Mouse (Mus musculus): ENCODE results near the gene Immp2l.
"Not testable (repeated sequence)": the region's sequence is repeated elsewhere in the genome, so short reads cannot be mapped to it uniquely, and the experiment has no call there.

Immp2l gene

GRCm38 (mm10) chr12:41726720-41727119, 702.8 kb downstream of the Immp2l start:
- no peak for DNase-seq

GRCm38 (mm10) chr12:41727221-41727620, 703.3 kb downstream of the Immp2l start:
- DNase-seq, result no peak

GRCm38 (mm10) chr12:41727764-41728338, 704.0 kb downstream of the Immp2l start:
- no peak for DNase-seq

GRCm38 (mm10) chr12:41728467-41728866, 704.6 kb downstream of the Immp2l start:
- no peak for DNase-seq

- DNase-seq, result no peak
These were observed 705.9 kb downstream of the Immp2l start for GRCm38 (mm10) chr12:41729780-41730179.

- no peak for DNase-seq
These were observed 709.3 kb downstream of the Immp2l start for GRCm38 (mm10) chr12:41733168-41733567.

DNA sequence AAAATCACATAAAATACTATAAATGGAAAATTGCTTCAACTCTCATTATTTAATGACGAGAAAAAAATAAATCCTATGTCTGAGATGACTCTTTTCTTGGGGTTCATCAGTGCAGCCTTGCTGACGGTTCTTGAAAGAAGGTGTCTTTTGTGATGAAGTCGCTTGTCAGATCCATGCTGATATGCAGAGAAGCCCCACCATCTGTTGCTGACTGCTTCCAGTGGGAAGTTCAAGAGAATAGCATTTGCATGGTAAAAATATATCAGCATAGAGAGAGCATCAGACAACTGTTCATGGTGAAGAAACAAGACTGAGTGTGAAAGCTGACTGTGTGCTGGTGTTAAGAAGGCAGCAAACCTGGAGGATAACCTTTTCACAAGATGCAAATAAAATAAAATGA, 719.0 kb downstream of the Immp2l start:
- no peak for DNase-seq

DNA sequence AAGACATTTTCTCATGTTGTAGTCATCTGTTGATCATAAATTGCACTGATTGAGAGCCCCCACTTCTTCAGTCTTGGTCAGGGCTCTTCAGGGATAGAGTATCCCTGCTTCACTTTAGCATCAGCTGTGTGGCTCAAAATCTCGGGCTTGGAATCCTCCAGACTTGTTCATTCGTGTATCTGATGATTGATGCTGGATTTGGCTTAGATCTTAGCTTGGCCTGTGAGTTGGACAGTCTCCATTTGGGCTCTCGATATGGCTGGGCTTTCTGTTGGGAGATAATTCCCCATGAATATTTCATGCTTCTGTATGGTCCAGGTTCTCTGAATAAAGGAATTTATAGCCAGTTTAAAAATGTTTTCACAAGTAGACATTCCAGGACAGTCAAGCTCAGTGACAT, 739.5 kb downstream of the Immp2l start:
- no peak for DNase-seq

- DNase-seq, result no peak
These were observed 750.1 kb downstream of the Immp2l start for GRCm38 (mm10) chr12:41773961-41774360.

DNA sequence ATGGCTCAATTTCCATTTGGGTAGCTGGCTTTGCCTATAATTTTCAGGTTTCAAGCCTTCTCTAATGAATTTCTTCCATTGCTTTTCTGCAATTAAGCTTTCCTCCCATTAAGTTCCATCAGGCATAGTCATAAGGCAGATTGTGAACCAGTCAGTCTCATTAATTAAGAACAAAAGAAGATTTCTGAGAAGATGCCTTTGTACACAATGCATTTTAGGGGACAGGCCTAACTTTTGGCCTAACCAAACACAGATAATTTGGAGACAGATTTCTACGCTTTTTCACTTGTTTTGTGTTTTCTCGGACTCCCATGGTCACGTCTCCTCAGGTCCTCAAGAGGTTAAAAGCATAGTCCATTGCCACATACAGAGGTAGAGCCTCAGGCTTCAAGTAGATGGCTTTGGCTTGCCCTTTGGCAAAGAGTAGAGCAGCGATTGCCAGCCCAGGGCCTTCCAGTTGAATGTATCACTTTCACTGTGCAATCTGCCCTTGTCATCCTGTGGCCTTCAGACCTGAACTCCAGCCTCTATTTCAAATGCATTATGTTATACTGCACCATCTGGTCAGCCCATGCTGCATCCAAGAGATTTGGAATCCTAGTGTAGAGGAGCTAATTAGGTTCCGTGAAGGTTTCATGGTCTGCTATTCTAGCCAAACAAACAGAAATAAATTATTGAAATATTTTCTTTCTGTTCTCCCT, 750.9 kb downstream of the Immp2l start:
- DNase-seq, result no peak

- not testable (repeated sequence) for DNase-seq
These were observed 753.9 kb downstream of the Immp2l start for GRCm38 (mm10) chr12:41777762-41778161.

DNA sequence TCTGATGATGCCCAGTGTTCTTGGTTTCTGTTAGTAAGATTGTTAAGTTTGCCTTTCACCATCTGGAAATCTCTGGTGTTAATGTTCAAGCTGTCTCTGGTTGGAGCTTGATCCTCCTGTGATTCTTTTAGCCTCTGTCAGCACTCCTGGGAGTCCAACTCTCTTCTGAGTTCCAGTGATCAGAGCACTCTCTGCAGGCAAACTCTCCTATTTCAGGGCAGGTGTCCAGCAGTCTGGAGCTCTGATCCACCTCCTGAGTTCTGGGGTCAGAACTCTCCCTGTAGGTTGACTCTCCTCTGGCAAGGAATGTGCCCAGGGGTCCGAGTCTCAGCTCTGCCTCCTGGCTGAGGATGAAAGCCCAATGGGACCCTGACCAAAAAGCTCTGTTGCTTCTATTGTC, 769.8 kb downstream of the Immp2l start:
- DNase-seq, result not testable (repeated sequence)

- DNase-seq, result no peak
These were observed 805.6 kb downstream of the Immp2l start for GRCm38 (mm10) chr12:41829517-41829916.

DNA sequence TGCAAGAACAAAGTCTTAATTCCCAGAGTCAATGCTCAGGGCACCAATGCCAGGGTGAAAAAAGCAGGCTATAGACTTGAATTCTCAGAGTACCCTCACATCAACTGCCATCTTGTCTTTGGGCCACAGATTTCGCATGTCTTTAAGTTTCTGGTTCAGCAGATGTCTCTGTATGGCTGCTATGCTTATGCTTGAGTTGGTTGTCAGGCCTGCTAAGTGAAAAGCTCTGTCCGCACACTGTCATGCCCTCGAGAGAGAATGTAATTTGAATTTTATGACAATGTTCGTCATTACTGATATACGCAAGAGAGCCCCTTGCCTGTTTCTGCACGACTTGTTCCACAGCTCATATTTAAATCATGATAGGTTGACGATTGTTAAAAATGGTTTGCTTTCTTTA, 807.8 kb downstream of the Immp2l start:
- no peak for DNase-seq

- DNase-seq, result no peak
These were observed 810.8 kb downstream of the Immp2l start for GRCm38 (mm10) chr12:41834646-41835045.

- no peak for DNase-seq
These were observed 814.5 kb downstream of the Immp2l start for GRCm38 (mm10) chr12:41838334-41838847.

- no peak for DNase-seq
These were observed 815.4 kb downstream of the Immp2l start for GRCm38 (mm10) chr12:41839241-41839640.

DNA sequence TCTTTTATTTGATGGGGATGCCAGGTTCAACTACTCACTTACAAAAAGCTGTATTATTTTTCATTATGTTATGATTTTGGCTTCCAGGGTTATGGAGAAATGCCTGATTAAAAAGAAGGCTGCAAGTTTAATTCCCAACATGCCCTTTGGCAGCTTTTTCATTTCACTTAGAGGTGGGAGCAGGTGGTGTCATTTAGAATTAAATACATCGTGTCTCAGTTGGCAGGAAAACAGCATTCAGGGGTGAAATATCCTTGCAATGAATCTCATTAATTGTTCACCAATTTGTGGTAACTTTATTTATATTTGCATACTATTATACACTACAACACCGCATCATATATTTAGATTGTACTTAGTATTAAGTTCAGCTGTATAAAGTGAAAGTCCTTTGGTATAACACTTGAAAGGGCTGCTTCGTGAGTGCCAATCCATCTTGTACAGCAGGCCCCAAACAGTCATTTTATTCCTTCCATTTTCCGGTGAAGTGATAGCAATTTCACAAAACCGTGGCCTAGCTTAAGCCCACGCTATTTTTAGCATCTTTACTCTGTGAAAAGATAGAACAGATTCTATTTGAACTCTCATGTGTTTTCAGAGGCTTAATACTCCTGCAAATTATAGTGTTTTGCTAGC, 818.9 kb downstream of the Immp2l start:
- no peak for DNase-seq

DNA sequence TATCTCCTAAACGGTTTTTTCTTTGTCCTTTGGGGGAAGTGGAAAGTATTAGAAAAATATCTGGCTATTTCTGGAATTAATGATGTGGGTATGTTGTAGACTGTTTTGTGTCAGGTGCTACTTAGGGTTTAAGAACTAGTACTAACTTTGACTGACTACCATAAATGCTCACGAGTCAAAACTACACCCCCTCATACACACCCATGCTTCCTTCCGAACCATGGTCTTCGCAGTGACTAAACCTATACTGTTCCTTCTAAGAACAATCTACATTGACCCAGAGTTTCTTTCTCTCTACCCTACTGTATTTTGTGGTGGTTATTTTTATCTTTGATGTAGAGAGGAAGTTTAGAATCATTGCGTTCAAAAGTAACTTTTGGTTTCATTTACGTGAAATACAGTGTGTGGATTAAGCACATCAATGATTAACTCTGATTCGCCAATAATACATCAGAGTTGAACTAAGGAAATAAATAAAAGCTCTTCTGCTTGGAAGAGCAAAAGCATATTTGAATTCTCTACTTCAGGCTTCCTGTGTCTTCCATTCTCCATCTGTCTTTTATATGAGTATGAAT, 828.1 kb downstream of the Immp2l start:
- no peak for DNase-seq

GRCm38 (mm10) chr12:41859652-41860051, 835.8 kb downstream of the Immp2l start:
- DNase-seq, result not testable (repeated sequence)

DNA sequence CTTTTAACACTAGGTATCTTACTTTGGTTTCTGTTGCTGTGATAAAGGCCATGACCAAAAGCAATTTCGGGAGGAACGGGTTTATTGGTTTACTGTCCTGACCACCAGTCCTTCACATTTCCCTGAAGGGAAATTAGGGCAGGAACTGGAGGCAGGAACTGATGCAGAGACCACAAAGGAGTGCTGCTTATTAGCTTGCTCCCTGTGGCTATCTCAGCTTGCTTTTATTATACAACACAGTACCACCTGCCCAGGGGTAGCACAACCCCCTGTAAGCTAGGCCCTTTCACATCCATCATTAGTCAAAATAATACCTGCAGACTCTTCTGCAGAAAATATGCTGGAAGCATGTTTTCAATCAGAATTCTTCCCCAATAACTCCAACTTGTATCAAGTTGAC, 844.4 kb downstream of the Immp2l start:
- DNase-seq, result no peak

- DNase-seq, result no peak
These were observed 850.1 kb downstream of the Immp2l start for GRCm38 (mm10) chr12:41874015-41874414.

GRCm38 (mm10) chr12:41877292-41877959, 853.5 kb downstream of the Immp2l start:
- DNase-seq, result no peak
